Mouse (Mus musculus): ENCODE results near the gene 5031439G07Rik. TPM values are rescaled to one million over a fixed set of nuclear protein-coding genes. Genes with fewer than 3 reads are reported as not detected.

5031439G07Rik gene
- polyA plus RNA-seq, 1 experiment from 2014 or later: 9.1 TPM

GRCm38 (mm10) chr15:85015771-85016170 is 27.4 kb upstream of the 5031439G07Rik start:
- H3K27me3 ChIP-seq: peaks cover 29% of the 10 kb centered on the region
- no peaks in the 10 kb centered on the region for H3K36me3 ChIP-seq
- peaks cover 29% of the 10 kb centered on the region for H3K4me1 ChIP-seq
- no peak overlapping the region for H3K4me2 ChIP-seq (replicated peaks)
- H3K9me3 ChIP-seq: no peaks in the 10 kb centered on the region
- H3K27ac ChIP-seq: no peak overlapping the region
- no peak overlapping the region for H3K9ac ChIP-seq
- WGBS: 90% methylated on average over 11 of the region's 11 CpGs
- no peak overlapping the region for H3K4me3 ChIP-seq
- no peak for ATAC-seq (ENCODE audit: low FRiP score, low read depth)

GRCm38 (mm10) chr15:85012662-85013054 is 24.3 kb upstream of the 5031439G07Rik start:
- no peak overlapping the region for H3K27ac ChIP-seq

GRCm38 (mm10) chr15:85011895-85012661 is 23.7 kb upstream of the 5031439G07Rik start:
- peak overlapping the region; percentile 23 for H3K4me2 ChIP-seq (replicated peaks)
- H3K4me3 ChIP-seq: no peak overlapping the region
- no peaks in the 10 kb centered on the region for H3K36me3 ChIP-seq
- 29% methylated on average over 19 of the region's 19 CpGs for whole genome bisulfite sequencing
- H3K4me1 ChIP-seq: peaks cover 25% of the 10 kb centered on the region
- no peak for ATAC-seq (ENCODE audit: low FRiP score, low read depth)
- no peaks in the 10 kb centered on the region for H3K9me3 ChIP-seq
- H3K27me3 ChIP-seq: peaks cover 15% of the 10 kb centered on the region
- no peak overlapping the region for H3K27ac ChIP-seq
- no peak overlapping the region for H3K9ac ChIP-seq

More at GRCm38 (mm10) chr15:85012662-85013054, 24.3 kb upstream of the 5031439G07Rik start:
- Histone ChIP-seq H3K4me1 (peaks cover 29% of the 10 kb centered on the region), H3K27me3 (peaks cover 21% of the 10 kb centered on the region), H3K4me2 (replicated peaks) (peak overlapping the region; percentile 23; the same call in 1 of the 2 replicates), H3K4me3 (no peak overlapping the region), H3K36me3 (no peaks in the 10 kb centered on the region), H3K9ac (no peak overlapping the region), H3K9me3 (no peaks in the 10 kb centered on the region)
- no peak for ATAC-seq (ENCODE audit: low FRiP score, low read depth)
- WGBS: 25% methylated on average over 2 of the region's 2 CpGs

GRCm38 (mm10) chr15:85009666-85010065 is 21.3 kb upstream of the 5031439G07Rik start:
- Histone ChIP-seq H3K4me3 (no peak overlapping the region), H3K27me3 (no peaks in the 10 kb centered on the region), H3K36me3 (no peaks in the 10 kb centered on the region), H3K4me1 (peaks cover 21% of the 10 kb centered on the region), H3K9ac (no peak overlapping the region), H3K9me3 (no peaks in the 10 kb centered on the region), H3K27ac (no peak overlapping the region), H3K4me2 (replicated peaks) (no peak overlapping the region)
- ATAC-seq (ENCODE audit: low FRiP score, low read depth): no peak
- WGBS: 78% methylated on average over 8 of the region's 8 CpGs

- 0 out of 2 replicates have a peak, but pooled peaks cover 6% of the 10 kb centered on the region for H3K27me3 ChIP-seq
- no peaks in the 10 kb centered on the region for H3K4me1 ChIP-seq
- no peaks in the 10 kb centered on the region for H3K9me3 ChIP-seq
- WGBS: 19% methylated on average over 29 of the region's 29 CpGs
- H3K27ac ChIP-seq: no peak overlapping the region
- no peaks in the 10 kb centered on the region for H3K36me3 ChIP-seq
- H3K4me2 ChIP-seq (replicated peaks): 0 out of 2 replicates have a peak overlapping the region, but pooled peaks have one; percentile 14
- ATAC-seq (ENCODE audit: low FRiP score, low read depth): 0 out of 2 replicates have a peak, but pooled peaks have one; percentile 78
- H3K9ac ChIP-seq: no peak overlapping the region
- H3K4me3 ChIP-seq: no peak overlapping the region
These were observed 12.9 kb upstream of the 5031439G07Rik start for GRCm38 (mm10) chr15:85000984-85001982.

- no peak overlapping the region for H3K4me3 ChIP-seq
- no peaks in the 10 kb centered on the region for H3K36me3 ChIP-seq
- 0 out of 2 replicates have a peak, but pooled peaks cover 6% of the 10 kb centered on the region for H3K27me3 ChIP-seq
- H3K9ac ChIP-seq: no peak overlapping the region
- no peaks in the 10 kb centered on the region for H3K4me1 ChIP-seq
- ATAC-seq (ENCODE audit: low FRiP score, low read depth): no peak
- 67% methylated on average over 7 of the region's 7 CpGs for WGBS
- no peaks in the 10 kb centered on the region for H3K9me3 ChIP-seq
- H3K27ac ChIP-seq: no peak overlapping the region
- no peak overlapping the region for H3K4me2 ChIP-seq (replicated peaks)
These were observed 11.6 kb upstream of the 5031439G07Rik start for GRCm38 (mm10) chr15:84999911-85000310.

GRCm38 (mm10) chr15:84997768-84998454 is 9.6 kb upstream of the 5031439G07Rik start:
- H3K9me3 ChIP-seq: no peaks in the 10 kb centered on the region
- ATAC-seq (ENCODE audit: low FRiP score, low read depth): no peak
- H3K27me3 ChIP-seq: peaks cover 6% of the 10 kb centered on the region; the same call in 1 of the 2 replicates
- no peak overlapping the region for H3K4me2 ChIP-seq (replicated peaks)
- WGBS: 64% methylated on average over 14 of the region's 14 CpGs
- no peaks in the 10 kb centered on the region for H3K36me3 ChIP-seq
- no peak overlapping the region for H3K4me3 ChIP-seq
- no peak overlapping the region for H3K9ac ChIP-seq
- no peak overlapping the region for H3K27ac ChIP-seq
- no peaks in the 10 kb centered on the region for H3K4me1 ChIP-seq

GRCm38 (mm10) chr15:84995967-84996366 is 7.6 kb upstream of the 5031439G07Rik start:
- no peak for ATAC-seq (ENCODE audit: low FRiP score, low read depth)
- Histone ChIP-seq H3K9ac (no peak overlapping the region), H3K9me3 (no peaks in the 10 kb centered on the region), H3K4me1 (no peaks in the 10 kb centered on the region), H3K27ac (no peak overlapping the region), H3K27me3 (peaks cover 5% of the 10 kb centered on the region; the same call in 1 of the 2 replicates), H3K4me3 (no peak overlapping the region), H3K4me2 (replicated peaks) (no peak overlapping the region), H3K36me3 (no peaks in the 10 kb centered on the region)
- WGBS: 10% methylated on average over 1 of the region's 1 CpGs

GRCm38 (mm10) chr15:84995041-84995440 is 6.7 kb upstream of the 5031439G07Rik start:
- no peak overlapping the region for H3K4me2 ChIP-seq (replicated peaks)
- H3K4me3 ChIP-seq: no peak overlapping the region
- no peak overlapping the region for H3K9ac ChIP-seq
- H3K9me3 ChIP-seq: no peaks in the 10 kb centered on the region
- H3K4me1 ChIP-seq: no peaks in the 10 kb centered on the region
- H3K27me3 ChIP-seq: no peaks in the 10 kb centered on the region; the same call in 1 of the 2 replicates
- 24% methylated on average over 6 of the region's 6 CpGs for WGBS
- no peak overlapping the region for H3K27ac ChIP-seq
- H3K36me3 ChIP-seq: no peaks in the 10 kb centered on the region
- ATAC-seq (ENCODE audit: low FRiP score, low read depth): no peak

GRCm38 (mm10) chr15:84994498-84994897 is 6.1 kb upstream of the 5031439G07Rik start:
- ATAC-seq (ENCODE audit: low FRiP score, low read depth): no peak
- Histone ChIP-seq H3K27ac (no peak overlapping the region), H3K4me1 (no peaks in the 10 kb centered on the region), H3K9ac (no peak overlapping the region), H3K9me3 (no peaks in the 10 kb centered on the region), H3K36me3 (no peaks in the 10 kb centered on the region), H3K4me2 (replicated peaks) (no peak overlapping the region), H3K27me3 (no peaks in the 10 kb centered on the region; the same call in 1 of the 2 replicates), H3K4me3 (no peak overlapping the region)
- WGBS: 23% methylated on average over 6 of the region's 6 CpGs

- no peaks in the 10 kb centered on the region for H3K9me3 ChIP-seq
- H3K36me3 ChIP-seq: no peaks in the 10 kb centered on the region
- H3K4me2 ChIP-seq (replicated peaks): no peak overlapping the region
- H3K4me1 ChIP-seq: peaks cover 26% of the 10 kb centered on the region
- H3K27me3 ChIP-seq: peaks cover 6% of the 10 kb centered on the region
- H3K27ac ChIP-seq: no peak overlapping the region
- H3K9ac ChIP-seq: no peak overlapping the region
- no peak overlapping the region for H3K4me3 ChIP-seq
- 77% methylated on average over 7 of the region's 7 CpGs for WGBS
- no peak for ATAC-seq (ENCODE audit: low FRiP score, low read depth)
These were observed 1.4 kb upstream of the 5031439G07Rik start for GRCm38 (mm10) chr15:84989771-84990170.

Measured in limb, embryonic 13.5 days (tissue).